Mouse (Mus musculus): Measurements from ENCODE around the gene Calhm6. TPM values are rescaled to one million over a fixed set of nuclear protein-coding genes. Genes with fewer than 3 reads are reported as not detected.

The Calhm6 gene
- polyA plus RNA-seq (2015; fragmentation: Nextera tagmentation; extraction: Ambion mirVana), result 0.73 and 1.7 TPM in 2 replicates

DNA sequence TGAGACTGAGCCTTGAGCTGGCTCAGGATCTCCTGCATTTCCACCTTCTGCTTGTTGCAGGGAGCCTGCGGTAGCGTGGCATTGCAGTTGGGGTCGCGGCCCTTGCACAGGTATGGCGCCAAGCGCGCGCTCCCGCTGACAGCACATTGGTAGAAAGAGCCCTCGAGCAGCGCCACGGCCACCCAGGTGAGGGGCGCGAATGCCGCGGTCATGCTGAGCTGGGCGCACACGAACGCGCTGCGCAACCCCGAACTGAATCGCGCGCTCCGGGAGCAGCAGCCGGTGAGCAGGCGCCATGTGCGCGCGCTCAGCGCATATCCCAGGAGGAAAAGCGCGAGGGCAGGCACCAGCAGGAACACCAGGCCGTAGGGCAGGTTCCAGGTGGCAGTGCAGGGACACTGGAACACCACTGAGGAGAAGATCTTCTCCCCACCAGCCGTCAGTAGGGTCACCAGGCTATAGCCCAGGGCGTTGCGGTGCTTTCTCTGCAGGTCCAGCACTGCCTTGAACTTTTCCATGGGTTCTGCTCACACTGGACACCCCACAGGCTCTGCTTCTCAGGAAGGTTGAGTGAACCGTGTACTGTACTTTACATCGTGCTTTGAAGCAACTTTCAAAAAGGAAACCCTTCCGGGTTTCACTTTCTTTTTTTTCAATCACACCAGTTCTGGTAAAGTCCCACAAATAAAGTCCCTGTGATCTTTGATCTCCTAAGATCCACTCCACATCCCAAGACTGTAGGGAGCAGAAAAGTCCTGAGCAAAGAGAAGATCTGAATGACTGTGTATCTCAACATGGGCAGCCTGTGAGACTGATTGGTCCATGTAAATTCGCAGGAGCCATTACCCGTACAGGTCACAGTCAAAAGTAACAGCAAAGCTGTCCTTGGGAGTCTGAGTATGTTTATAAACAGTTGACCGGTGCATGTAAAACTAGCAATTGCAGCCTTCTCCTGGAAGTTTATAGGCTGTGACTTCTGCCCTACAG is at the start of gene Calhm6:
Calhm6 (minus strand) TSS at position 593 of the 987 bp plus-strand sequence.

DNA sequence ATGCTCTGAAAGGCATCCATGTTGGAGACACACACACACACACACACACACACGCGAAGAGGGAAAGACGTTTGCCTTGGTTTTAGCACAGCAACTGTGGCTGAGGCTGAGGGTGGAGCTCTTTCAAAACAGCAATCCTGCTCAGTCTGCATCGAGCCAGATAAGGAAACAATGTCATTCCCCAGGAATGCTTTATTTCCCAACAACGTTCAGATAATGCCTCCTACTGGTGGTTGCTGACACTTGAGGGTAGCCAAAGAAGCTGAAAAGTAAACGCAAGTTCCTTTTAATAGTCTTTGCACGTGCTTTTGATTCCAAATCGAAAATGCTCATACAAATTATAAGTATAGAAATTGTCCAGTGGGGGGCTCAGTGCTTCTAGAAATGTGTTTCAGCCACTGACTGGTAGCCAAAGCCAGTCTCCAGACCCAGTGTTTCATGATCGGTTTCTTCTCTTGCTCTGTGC is 31.3 kb downstream of the Calhm6 start, which contains the start of gene Calhm5:
Calhm5 (minus strand) TSS at position 102 of the 466 bp plus-strand sequence.

Other genes with a start within 250 kb of the Calhm6 start
- gene Rsph4a, start 222.9 kb downstream of the Calhm6 start, polyA plus RNA-seq (2015; fragmentation: Nextera tagmentation; extraction: Ambion mirVana), result 1.4 and 1.9 TPM in 2 replicates
- gene Zup1, start 176.7 kb downstream of the Calhm6 start, polyA plus RNA-seq (2015; fragmentation: Nextera tagmentation; extraction: Ambion mirVana), result 9.4 and 9.8 TPM in 2 replicates
- 109 and 132 TPM in 2 replicates for gene Rwdd1, start 108.4 kb downstream of the Calhm6 start, polyA plus RNA-seq (2015; fragmentation: Nextera tagmentation; extraction: Ambion mirVana)
- 0.19 TPM in 1 of 2 replicates, not detected in the other for gene Trappc3l, start 90.4 kb downstream of the Calhm6 start, polyA plus RNA-seq (2015; fragmentation: Nextera tagmentation; extraction: Ambion mirVana)
- gene Calhm4, start 83.7 kb downstream of the Calhm6 start, polyA plus RNA-seq (2015; fragmentation: Nextera tagmentation; extraction: Ambion mirVana), result not detected in 2 replicates
- 8.4 and 9.1 TPM in 2 replicates for gene Calhm5, start 31.5 kb downstream of the Calhm6 start, polyA plus RNA-seq (2015; fragmentation: Nextera tagmentation; extraction: Ambion mirVana)
- 19.7 and 22.8 TPM in 2 replicates for gene Dse, start 79.7 kb upstream of the Calhm6 start, polyA plus RNA-seq (2015; fragmentation: Nextera tagmentation; extraction: Ambion mirVana)
- gene Tspyl1, start 154.2 kb upstream of the Calhm6 start, polyA plus RNA-seq (2015; fragmentation: Nextera tagmentation; extraction: Ambion mirVana), result 61.2 and 75.4 TPM in 2 replicates
- 4.2 and 5.1 TPM in 2 replicates for gene Tspyl4, start 169.5 kb upstream of the Calhm6 start, polyA plus RNA-seq (2015; fragmentation: Nextera tagmentation; extraction: Ambion mirVana)